Mouse (Mus musculus) WW6 (cell line): Measurements from ENCODE around the gene Nrcam.
"Not testable (repeated sequence)": the region's sequence is repeated elsewhere in the genome, so short reads cannot be mapped to it uniquely, and the experiment has no call there.

Experiments
- DNase-seq: peaks from one replicate; pipeline ENCODE4 v3.0.0-alpha.2; 2013; ENCODE audit warnings: low read depth, low spot score

Gene Nrcam

DNA sequence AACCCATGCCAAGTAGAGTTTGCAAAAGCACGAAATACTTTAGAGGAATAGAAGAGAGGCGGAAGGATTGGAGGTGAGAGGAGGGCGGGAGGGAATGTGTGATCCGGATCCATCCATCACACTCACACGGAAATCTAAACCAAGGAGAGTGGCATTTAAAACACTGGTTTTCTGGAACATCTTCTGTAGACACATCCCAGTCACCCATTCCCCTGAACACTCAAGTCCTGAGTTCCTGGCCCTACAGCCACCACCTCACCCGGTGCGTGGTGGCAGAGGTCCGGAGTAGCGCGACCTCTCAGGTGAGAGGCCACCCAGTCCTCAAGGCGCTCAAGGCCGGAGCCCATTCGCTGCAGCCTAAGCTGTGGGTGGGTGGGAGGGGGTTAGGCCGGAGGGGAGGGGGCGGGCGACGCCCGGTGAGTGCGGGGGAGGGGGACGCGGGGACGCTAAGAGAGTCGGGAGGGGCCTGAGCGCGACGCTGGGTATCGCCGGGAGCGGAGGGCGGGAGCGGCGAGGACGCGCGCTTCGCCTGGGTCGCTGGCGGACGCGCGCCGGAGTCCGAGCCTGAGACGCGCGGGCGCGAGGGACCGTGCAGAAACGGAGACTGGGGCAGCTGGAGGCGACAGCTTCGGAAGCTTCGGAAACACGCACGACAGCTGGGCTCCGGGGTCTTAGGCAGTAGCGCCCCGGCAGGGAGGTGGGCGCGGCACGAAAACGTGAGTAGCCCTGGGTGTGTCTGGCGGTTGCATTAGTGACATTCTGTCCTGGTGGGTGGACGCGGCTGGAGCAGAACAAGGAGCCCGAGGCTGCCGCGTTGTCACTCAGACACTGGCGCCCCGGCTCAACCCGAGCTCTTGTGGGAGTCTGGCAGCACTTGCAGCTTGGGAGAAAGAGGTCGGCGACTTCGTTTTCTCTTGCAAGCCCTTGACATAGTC is at the start of gene Nrcam:
Nrcam (plus strand) TSS at position 505 of the 935 bp plus-strand sequence.
- DNase-seq, result peak; percentile 31

DNA sequence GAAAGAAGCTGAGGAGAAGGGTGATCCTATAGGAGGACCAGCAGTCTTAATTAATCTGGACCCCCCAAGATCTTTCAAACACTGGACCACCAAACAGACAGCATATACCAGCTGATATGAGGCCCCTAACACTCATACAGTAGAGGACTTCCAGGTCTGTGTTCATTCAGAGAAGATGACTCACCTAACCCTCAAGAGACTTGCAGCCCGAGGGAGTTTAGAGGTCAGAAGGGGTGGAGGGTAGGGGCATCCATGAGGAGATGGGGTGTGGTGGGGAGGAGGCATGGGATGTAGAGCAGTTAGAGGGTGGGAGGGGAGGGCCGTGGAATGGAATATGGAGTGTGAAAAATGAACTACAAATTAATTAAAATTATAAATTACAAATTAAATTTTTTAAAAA is 48.5 kb upstream of the Nrcam start:
- not testable (repeated sequence) for DNase-seq

DNA sequence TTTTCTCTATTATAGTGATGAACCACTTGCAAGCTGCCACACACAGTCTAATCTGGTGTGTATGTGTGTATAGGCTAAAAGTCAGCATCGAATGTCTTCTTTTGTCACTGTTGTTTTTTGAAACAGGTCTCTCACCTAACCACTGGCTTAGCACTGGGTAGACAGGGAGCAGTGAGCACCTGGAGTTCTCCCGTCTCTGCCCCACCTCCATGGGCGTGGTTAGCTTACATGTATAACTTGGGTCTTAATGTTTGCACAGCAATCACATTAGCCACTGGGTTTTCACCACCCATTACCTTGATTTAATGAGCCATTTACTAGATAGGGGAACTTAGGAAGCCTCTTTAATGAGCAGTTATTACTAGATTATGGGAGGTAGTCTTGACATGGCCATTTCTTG is 47.2 kb upstream of the Nrcam start:
- DNase-seq, result no peak

DNA sequence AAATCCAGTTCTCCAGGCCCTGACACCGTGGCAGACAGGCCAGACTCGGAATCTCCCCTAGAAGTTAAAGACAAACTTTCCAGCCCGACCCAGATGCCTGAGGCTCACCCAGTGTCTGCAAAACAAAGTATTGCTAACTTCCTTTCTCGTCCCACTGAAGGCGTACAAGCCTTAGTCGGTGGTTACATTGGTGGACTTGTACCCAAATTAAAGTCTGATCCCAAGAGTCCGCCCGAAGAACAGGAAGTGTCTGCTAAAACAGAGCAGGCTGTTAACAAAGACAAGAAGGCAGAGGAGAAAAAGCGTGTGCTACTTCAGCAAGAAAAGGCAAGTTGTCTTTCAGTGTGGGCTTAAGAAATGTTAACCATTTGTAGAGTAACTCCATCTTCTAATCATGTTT is 45.3 kb upstream of the Nrcam start:
- DNase-seq, result no peak

DNA sequence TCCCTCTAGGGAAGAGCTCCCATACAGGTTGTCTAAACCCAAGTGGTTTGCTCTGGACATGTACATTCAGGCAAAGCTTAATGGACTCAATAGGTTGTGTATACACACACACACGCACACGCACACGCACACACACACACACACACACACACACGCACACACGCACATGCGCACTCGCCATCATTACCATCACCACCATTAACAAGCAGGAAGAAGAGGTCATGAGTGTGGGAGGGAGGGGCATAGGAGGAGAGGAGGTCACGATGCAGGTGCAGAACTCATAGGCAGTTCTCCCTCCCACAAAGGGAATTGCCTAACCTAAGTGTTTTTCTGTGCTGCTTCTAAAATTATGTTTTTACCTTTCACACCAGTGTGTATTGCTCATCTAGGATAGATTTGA is 41.7 kb upstream of the Nrcam start:
- no peak for DNase-seq

DNA sequence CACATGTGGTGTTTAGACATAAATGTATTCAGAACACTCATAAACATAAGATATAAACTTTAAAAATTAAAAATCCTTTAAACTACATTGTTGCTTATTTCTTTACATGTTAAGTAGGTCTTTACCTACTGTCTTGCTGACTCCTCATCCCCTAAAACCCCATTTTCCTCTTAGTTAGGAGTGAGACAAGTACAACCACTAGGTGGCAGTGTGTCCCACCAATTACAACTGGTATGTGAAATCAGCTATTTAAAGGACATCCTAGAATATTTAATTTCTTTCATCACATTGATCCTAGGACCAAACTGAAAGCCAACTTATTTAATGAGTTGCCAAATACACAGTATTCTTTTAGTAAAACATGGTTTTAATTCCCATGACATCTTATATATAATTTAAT is 36.4 kb upstream of the Nrcam start:
- peak; percentile 11 for DNase-seq

DNA sequence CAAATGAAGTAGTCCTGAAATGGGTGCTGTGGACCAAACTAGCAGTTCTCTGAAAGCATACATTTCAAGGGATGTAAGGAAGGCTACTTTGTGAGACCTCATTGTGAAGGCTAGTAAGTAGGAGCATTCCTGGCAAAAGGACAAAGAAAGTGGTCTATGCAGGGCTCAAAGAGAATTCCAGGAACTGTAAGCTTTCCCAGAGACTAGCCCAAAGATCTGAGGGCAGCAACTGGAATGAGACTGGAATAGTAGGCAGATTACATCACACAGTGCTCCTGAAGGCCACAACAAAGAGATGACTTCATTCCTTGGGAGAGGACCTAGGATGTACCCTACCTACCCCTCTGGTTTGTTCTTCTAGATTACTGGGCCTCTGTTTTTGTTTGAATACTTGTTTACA is 27.9 kb upstream of the Nrcam start:
- no peak for DNase-seq

DNA sequence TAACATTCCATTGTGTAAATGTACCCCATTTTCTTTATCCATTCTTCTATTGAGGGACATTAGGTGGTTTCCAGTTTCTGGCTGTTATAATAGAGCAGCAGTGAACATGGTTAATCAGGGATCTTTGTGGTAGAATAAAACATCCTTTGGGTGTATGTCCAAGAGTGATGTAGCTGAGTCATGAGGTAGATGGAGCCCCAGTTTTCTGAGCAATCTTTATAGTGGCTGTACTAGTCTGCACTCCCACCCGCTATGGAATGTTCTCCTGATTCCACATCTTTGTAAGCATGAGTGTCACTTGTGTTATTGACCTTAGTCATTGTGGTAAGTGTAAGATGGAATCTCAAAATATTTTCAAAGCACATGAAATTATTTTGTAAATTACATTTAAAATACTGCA is 24.7 kb upstream of the Nrcam start:
- no peak for DNase-seq

DNA sequence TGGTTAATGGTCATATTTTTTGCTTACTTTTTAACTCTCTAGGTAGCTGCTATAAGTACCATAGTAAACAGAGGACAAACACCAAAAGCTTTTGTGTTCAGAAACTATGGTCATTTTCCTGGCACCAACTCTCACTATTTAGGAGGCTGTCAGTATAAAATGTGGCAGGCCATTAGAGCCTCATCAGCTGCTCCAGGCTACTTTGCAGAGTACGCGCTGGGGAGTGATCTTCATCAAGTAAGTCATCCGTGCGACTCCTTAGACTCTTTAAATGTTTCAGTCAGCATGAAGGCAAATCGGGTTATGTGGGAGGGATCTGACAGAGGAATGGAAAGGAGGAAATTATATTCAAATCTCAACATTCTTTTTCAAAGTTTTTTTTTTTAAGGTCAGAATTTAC is 23.8 kb upstream of the Nrcam start:
- no peak for DNase-seq

DNA sequence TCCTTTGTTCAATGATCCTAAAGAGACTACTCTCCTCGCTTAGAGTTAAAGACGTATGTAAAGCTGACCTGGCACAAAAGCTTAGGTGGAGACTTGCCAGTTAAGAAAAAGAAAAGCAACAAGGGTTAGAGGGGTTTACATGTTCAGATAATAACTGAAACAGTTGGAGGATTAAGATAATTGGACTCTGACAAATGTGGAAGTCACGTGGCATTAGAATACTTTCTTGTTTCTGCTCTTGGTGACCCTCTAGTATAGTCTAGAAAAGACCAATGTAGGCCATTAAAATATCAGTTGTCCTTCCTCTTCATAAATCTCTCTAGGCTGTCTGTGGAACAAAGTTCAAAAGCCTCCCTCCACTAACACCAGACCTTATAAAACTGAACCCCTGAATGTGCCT is 20.5 kb upstream of the Nrcam start:
- DNase-seq, result no peak

DNA sequence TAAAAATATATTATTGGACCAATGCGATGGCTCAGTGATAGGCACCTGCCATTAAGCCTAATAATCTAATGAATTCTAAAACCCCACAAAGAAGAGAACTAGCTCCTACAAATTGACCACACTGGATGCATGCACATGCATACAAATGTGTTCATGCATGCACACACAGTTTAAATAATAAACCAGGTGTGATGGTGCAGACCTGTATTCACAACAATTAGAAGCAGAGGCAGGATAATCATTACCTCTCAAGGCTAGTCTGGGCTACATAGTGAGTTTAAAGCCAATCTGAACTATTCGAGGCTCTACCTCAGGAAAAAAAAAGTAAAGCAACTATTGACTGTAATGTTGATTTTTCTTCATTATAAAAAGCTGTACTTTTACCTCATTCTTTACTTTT is 13.5 kb upstream of the Nrcam start:
- no peak for DNase-seq

DNA sequence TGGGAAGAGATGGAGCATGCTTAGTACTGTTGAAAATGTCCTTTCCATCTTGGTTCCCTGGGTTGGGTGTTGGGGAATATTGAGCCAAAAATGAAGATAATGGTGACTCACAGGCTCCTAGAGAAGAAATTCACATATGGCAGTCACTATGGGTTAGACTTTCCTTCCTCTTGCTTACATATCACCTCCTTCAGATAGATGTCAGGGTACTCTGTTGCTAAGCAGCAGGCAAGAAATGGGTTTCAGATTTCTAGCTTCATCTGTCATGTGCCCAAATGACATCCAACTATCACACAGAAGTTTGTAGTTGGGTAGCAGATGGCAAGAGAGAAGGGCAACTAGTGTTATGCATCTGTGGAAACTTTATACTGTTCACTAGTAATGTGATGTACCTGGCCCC is 3.6 kb upstream of the Nrcam start:
- DNase-seq, result no peak

DNA sequence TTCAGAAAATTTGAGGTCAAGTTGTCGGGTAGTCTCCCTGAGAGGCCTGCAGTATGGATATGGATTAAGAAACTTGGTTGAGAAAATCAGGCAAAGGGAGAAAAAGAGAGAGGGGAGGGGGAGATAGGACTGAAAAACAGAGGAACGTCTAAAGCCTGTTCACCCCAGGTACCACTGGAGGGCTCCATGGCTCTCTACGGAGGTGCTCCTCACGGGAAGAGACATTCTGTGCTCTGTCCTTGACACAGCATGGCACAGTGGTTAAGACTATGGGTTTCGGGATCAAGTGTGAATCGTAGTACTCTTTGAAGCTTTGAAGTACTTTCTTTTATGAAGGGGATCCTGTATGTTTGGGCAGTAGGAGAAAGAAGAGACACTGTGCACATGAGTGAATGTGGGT is 1.2 kb upstream of the Nrcam start:
- DNase-seq, result no peak

DNA sequence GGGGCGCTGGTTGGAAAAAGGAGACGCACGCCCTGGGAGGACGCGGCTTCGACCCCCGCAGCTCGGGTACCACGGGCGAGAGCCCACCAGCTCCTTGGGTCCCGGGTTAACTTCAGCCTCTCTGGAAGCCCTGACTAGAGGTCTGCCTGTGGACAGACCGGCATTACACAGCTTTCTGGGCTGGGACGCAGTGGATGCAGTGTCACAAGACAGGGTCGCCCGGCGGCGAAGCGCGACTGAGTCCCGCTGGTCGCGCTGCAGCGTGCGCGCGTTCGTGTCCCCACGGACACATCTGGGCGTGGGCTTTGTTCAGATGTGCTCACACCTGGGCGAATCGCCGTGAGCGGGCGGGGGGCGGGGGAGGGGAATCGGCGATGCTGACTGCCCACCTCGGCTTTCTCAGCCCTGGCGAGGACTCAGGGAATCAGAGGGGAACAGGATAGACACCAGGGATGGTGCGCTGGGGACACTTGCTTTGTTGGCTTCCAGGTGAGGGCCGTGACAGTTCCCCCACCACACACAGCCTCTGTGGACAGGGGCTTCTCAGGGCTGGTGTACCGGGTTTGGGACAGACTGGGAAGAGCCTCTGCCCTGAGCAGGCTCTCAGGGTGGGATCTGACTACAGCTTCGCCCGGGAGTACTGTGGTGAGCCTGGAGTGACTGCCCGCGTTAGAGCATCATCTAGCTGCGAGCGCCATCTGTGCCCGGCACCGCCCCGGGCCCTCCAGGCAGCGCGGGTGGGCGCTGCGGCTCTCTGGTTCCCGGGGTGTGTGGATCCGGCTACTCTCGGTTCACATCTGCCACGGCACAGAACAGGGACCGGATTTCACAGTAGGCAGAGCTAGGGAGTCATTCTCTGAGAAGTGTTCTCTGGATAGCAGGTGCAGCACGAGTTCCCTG is 881 bp downstream of the Nrcam start:
- DNase-seq, result no peak

DNA sequence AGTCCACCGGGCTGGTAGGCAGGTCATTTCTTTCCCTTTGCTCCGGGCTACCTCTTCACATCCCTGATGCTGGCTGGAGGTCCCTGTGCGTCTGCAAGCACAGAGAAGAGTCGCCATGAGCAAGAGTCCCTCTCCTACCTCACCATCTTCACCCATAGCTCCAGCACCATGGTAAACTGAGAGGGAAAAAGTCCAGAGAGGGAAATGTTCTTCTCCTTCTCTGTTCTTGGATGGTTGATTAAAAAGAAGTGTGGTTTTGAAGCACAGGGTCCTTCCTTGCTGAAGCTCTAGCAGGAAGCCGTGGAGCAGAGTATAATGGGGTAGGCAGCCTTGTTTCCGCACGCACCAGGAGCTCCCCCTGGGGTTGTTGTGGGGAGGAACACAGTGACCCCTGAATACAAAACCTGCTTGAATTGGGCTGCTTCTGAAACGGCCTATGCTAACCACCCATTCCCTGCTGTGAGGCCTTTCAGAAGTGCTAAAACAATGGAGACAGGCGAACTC is 1.6 kb downstream of the Nrcam start:
- no peak for DNase-seq

DNA sequence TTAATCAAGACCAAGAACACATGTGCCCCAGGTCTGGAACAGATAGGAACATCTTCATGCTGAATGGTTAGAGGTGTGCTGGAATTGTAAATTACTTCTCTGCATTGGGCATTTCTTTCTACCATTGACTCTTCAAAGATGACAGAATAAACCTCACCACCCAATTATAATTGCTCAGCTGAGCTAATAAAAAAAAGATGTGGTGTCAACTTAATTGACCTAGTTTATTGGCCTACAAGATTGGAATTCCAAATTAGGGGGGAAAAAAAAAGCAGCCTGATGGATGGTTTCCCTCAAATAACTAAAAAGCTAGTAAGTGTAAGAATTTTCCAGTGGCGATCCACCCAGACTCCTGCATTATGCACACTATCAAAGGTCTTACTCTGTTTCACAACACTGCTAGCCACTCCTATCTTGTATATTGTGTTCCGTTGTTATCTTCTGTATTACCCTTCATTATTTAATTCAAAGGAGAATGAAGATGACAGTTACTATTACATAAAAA is 8.5 kb downstream of the Nrcam start:
- DNase-seq, result no peak

DNA sequence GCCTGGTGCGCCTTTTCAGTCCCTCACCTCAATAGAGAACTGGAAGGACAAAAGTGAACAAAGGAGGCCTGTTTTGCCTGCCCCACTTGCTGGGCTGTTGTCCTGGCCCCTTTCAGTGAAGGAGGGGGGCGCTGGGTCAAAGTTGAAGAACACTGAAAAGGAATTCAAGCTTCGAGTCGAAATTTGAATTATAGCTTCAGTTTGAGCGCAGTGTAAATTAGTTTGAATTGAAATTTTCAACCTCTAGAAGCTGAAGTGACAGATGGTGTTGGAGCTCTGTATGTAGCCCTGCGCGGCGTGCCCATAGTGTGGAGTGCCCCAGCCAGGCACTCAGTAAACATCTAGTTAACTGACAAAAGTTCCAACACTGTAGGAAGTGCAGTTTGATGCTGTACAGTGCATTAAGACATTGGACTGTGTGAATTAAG is 9.5 kb downstream of the Nrcam start:
- no peak for DNase-seq

DNA sequence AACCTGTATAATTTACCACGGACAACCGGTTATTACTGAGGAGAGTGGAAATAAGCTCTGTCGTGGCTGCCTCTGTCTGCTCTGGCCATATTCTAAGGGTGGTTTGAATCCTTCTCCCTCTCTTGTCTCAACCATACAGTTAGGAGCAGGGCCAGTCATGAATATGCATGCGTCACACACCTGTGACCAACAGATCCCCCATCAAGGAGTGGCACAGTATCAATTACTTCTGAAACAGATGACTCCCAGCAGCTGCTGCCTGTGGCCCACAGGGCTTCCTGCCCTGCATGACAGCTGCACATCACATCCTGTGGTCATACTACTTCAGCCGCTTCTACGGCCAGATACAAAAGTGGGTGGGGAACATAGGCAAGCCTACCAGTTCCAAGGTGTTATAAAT is 15.4 kb downstream of the Nrcam start:
- no peak for DNase-seq

DNA sequence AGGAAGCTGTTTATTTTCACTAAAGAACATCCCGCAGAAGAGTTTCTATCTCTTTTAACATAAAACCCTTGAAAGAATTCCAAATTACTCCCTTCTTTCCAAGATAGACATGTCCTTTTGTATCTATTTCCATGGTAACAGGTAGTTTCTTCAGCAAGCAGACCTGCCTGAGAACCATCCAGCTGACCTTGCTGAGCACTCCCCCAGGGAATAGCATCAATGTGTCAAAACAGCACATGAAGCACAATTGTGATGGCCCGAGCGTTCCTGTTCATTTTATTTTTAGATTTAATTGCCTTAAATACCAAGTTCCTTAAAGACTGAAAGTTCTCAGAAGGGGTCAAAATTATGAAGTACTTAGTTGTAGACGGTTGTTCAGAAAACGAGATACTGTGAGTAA is 16.6 kb downstream of the Nrcam start:
- no peak for DNase-seq

DNA sequence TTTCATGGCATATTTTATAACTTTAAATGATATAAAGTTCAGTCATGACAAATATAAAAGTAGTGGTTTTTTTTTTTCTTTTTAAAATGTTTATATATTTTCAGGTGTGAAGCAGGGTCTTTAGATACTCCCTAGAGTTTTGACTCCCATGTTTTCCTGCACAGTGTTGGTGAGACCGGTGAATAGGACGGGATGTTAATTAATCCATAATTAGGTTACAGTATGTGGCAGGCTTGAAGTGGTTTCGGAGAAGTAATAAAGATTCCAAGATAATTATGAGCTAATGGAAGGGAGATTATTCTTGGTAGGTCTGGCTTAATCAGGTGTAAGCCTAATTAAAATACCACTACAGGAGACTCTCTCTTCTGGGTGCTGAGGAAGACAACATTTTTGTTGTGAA is 17.5 kb downstream of the Nrcam start:
- no peak for DNase-seq

DNA sequence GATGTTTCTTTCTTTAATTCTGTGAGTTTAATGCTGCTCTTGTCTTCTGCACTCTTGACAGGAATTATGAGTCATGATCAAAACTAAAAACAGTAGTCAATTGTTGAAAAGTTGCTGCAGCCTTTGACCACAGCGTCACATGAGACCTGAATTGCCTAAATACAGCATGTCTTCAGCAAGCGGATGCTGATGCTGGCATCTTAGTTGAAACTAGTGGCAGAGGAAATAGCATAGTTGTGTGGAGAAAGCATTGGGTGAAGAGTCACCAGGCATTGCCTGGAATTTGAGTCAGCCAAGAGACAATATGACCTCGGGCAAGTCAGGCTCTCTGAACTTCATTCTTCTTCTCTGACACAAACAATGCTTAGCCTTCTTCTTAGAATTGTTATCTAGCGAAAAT is 26.4 kb downstream of the Nrcam start:
- DNase-seq, result no peak

DNA sequence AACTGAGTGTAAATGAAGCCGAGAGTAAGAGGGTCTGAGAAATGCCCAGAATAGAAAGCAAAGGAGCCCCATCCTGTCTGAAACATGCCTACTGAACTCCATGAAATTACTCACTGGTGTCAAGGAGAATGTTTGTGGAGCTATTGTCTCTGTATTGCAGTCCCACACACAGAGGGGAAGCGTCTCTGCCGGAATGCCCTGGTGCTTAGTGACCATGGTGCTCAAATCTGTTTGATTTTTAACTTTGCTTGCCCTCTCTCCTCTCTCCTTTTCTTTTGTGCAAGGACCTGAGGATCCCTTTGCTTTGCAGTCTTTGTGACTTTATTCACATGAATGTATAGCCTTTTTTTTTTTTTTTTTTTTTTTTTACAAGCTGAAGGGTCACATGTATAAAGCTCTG is 28.8 kb downstream of the Nrcam start:
- no peak for DNase-seq
